Mouse (Mus musculus): ENCODE results near the gene Mb21d2. TPM values are rescaled to one million over a fixed set of nuclear protein-coding genes. Genes with fewer than 3 reads are reported as not detected.

Mb21d2 gene
- polyA plus RNA-seq, 1 experiment from 2014 or later = 4.4 TPM

GRCm38 (mm10) chr16:28877162-28877662, 52.3 kb downstream of the Mb21d2 start:
- H3K27ac ChIP-seq = 0 out of 2 replicates have a peak overlapping the region, but pooled peaks have one; percentile 27
- H3K36me3 ChIP-seq (ENCODE audit: poor library complexity, severe bottlenecking) = no peaks in the 10 kb centered on the region
- H3K9ac ChIP-seq = no peak overlapping the region
- H3K9me3 ChIP-seq (replicated peaks) = no peaks in the 10 kb centered on the region
- peak; percentile 48 for ATAC-seq
- H3K4me3 ChIP-seq = no peak overlapping the region
- no peaks in the 10 kb centered on the region for H3K27me3 ChIP-seq
- peaks cover 44% of the 10 kb centered on the region for H3K4me1 ChIP-seq
- H3K4me2 ChIP-seq = no peak overlapping the region
- WGBS = 53% methylated on average over 9 of the region's 9 CpGs

- H3K27ac ChIP-seq = no peak overlapping the region
- no peak overlapping the region for H3K4me3 ChIP-seq
- ATAC-seq = peak; percentile 19; the same call in 1 of the 2 replicates
- no peak overlapping the region for H3K9ac ChIP-seq
- no peaks in the 10 kb centered on the region for H3K36me3 ChIP-seq (ENCODE audit: poor library complexity, severe bottlenecking)
- 31% methylated on average over 8 of the region's 8 CpGs for WGBS
- H3K4me2 ChIP-seq = no peak overlapping the region
- peaks cover 37% of the 10 kb centered on the region for H3K4me1 ChIP-seq
- H3K9me3 ChIP-seq (replicated peaks) = no peaks in the 10 kb centered on the region
- 0 out of 2 replicates have a peak, but pooled peaks cover 8% of the 10 kb centered on the region for H3K27me3 ChIP-seq
Observed at GRCm38 (mm10) chr16:28873404-28873895, 56.0 kb downstream of the Mb21d2 start.

- ATAC-seq = no peak
- WGBS = 74% methylated on average over 9 of the region's 9 CpGs
Observed at GRCm38 (mm10) chr16:28870860-28871259, 58.6 kb downstream of the Mb21d2 start.

GRCm38 (mm10) chr16:28870456-28870855, 59.0 kb downstream of the Mb21d2 start:
- Histone ChIP-seq H3K27me3 (0 out of 2 replicates have a peak, but pooled peaks cover 8% of the 10 kb centered on the region), H3K36me3 (ENCODE audit: poor library complexity, severe bottlenecking) (no peaks in the 10 kb centered on the region), H3K27ac (no peak overlapping the region), H3K4me1 (peaks cover 24% of the 10 kb centered on the region), H3K4me3 (no peak overlapping the region), H3K9ac (no peak overlapping the region), H3K9me3 (replicated peaks) (no peaks in the 10 kb centered on the region), H3K4me2 (no peak overlapping the region)
- WGBS = 88% methylated on average over 5 of the region's 5 CpGs
- no peak for ATAC-seq

More at GRCm38 (mm10) chr16:28870860-28871259, 58.6 kb downstream of the Mb21d2 start:
- Histone ChIP-seq H3K4me2 (no peak overlapping the region), H3K4me1 (peaks cover 24% of the 10 kb centered on the region), H3K4me3 (no peak overlapping the region), H3K9me3 (replicated peaks) (no peaks in the 10 kb centered on the region), H3K36me3 (ENCODE audit: poor library complexity, severe bottlenecking) (no peaks in the 10 kb centered on the region), H3K27ac (no peak overlapping the region), H3K27me3 (0 out of 2 replicates have a peak, but pooled peaks cover 8% of the 10 kb centered on the region), H3K9ac (no peak overlapping the region)

DNA sequence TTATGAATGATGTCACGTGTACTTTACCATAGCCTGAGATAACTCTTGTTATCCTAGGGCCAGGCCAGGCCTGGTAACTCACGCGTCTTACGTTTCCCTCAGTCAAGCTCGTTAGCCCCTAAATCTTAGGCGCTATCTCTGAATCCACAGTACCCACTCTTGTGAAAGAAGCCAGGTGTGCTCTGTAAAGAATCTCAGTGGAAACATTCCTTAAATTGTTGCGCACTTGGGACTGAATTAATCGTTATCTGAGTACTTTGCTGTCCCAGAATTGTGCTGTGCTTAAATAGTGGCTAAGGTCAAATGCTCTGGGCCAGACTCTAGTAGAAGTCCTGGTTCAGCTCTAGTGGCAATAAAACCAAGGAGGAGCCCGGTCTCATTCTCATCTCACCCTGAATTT, 60.6 kb downstream of the Mb21d2 start:
- Histone ChIP-seq H3K27me3 (0 out of 2 replicates have a peak, but pooled peaks cover 8% of the 10 kb centered on the region), H3K4me2 (no peak overlapping the region), H3K4me1 (peaks cover 22% of the 10 kb centered on the region), H3K4me3 (no peak overlapping the region), H3K9ac (no peak overlapping the region), H3K27ac (no peak overlapping the region), H3K9me3 (replicated peaks) (no peaks in the 10 kb centered on the region), H3K36me3 (ENCODE audit: poor library complexity, severe bottlenecking) (no peaks in the 10 kb centered on the region)
- no peak for ATAC-seq
- 53% methylated on average over 9 of the region's 9 CpGs for whole genome bisulfite sequencing

DNA sequence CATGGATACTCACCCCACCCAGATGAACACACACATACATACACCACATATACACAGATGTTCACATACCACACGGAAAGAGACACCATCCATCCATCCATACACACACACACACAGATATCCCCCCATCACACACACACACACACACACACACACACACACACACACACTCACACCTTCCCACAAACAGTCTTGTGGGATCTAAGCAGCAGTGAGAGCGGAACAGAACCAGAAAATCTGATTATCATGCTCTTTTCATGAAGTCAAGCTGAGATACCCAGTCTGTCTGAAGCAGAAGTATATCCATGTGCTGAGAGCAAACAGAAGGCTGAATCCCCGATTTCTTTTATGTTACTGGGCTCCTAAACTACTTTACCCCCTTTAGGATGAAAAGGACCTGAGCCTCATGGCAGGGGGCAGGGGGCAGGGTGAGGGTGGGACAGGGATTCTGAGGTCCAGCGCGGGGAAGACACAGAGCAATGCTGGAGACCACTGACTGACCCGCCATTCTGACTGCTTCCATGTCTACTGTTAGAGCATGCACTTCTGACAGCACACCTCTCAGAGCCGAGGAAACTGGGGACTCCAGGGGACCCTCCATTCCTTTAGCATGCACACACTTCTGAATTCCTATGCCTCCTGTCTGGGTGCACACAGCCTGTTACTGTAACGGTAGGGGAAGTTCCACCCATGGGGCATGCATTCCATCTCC, 62.7 kb downstream of the Mb21d2 start:
- Histone ChIP-seq H3K36me3 (ENCODE audit: poor library complexity, severe bottlenecking) (no peaks in the 10 kb centered on the region), H3K4me3 (no peak overlapping the region), H3K27me3 (0 out of 2 replicates have a peak, but pooled peaks cover 13% of the 10 kb centered on the region), H3K4me2 (no peak overlapping the region), H3K4me1 (peaks cover 4% of the 10 kb centered on the region; the same call in 1 of the 2 replicates), H3K9me3 (replicated peaks) (no peaks in the 10 kb centered on the region), H3K27ac (no peak overlapping the region), H3K9ac (no peak overlapping the region)
- WGBS = 72% methylated on average over 8 of the region's 8 CpGs
- ATAC-seq = no peak

- Histone ChIP-seq H3K27ac (no peak overlapping the region), H3K9ac (no peak overlapping the region), H3K36me3 (ENCODE audit: poor library complexity, severe bottlenecking) (no peaks in the 10 kb centered on the region), H3K9me3 (replicated peaks) (no peaks in the 10 kb centered on the region), H3K4me2 (no peak overlapping the region), H3K27me3 (peaks cover 26% of the 10 kb centered on the region; the same call in 1 of the 2 replicates), H3K4me1 (peaks cover 13% of the 10 kb centered on the region), H3K4me3 (no peak overlapping the region)
- 87% methylated on average over 6 of the region's 6 CpGs for WGBS
- no peak for ATAC-seq
Observed at GRCm38 (mm10) chr16:28863616-28864015, 65.9 kb downstream of the Mb21d2 start.

- Histone ChIP-seq H3K36me3 (ENCODE audit: poor library complexity, severe bottlenecking) (no peaks in the 10 kb centered on the region), H3K27ac (no peak overlapping the region), H3K9me3 (replicated peaks) (no peaks in the 10 kb centered on the region), H3K27me3 (peaks cover 32% of the 10 kb centered on the region), H3K4me1 (peaks cover 20% of the 10 kb centered on the region), H3K9ac (no peak overlapping the region), H3K4me3 (no peak overlapping the region), H3K4me2 (no peak overlapping the region)
- 76% methylated on average over 7 of the region's 7 CpGs for WGBS
- no peak for ATAC-seq
Observed at GRCm38 (mm10) chr16:28862093-28862492, 67.4 kb downstream of the Mb21d2 start.

DNA sequence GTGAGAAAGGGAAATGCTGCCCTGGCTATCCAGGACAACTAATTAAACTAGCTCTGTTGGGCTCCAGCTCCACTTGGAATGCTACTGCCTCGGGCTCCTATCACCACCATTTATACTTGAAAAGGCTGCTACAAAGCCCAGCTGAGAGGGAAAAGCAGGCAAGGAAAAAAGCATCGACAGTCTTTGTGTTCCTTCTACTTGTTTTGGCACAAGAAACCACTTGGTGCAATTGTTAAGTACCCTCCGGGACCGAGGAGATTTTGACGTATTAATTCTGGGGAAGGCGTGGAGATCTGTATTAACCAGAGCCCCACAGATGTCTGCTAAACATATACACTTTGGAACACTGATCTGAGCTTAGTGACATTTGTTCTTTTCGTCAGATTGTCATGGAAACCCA, 69.8 kb downstream of the Mb21d2 start:
- no peak overlapping the region for H3K4me2 ChIP-seq
- ATAC-seq = peak; percentile 70

DNA sequence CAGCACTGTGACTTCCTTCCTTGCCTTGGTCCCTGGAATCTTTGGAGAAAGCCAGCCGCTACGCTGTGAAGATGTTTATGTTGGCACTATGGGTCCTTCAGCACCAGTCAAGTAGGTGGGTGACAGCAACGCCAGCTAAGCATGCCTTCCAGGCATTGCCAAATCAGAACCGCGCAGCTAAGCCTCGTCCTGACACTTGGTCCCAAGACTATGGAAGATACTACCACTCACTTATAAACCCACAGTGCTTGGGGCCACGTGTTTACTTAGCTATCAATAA, 70.5 kb downstream of the Mb21d2 start:
- H3K36me3 ChIP-seq (ENCODE audit: poor library complexity, severe bottlenecking) = no peaks in the 10 kb centered on the region
- WGBS = 86% methylated on average over 7 of the region's 7 CpGs
- no peak overlapping the region for H3K9ac ChIP-seq
- peaks cover 32% of the 10 kb centered on the region for H3K27me3 ChIP-seq
- H3K27ac ChIP-seq = no peak overlapping the region
- H3K4me1 ChIP-seq = peaks cover 20% of the 10 kb centered on the region
- H3K4me3 ChIP-seq = no peak overlapping the region
- no peak overlapping the region for H3K4me2 ChIP-seq
- H3K9me3 ChIP-seq (replicated peaks) = no peaks in the 10 kb centered on the region
- ATAC-seq = peak; percentile 24; the same call in 1 of the 2 replicates

More for the DNA sequence above, 69.8 kb downstream of the Mb21d2 start:
- Histone ChIP-seq H3K4me3 (no peak overlapping the region), H3K9ac (no peak overlapping the region), H3K4me1 (peaks cover 20% of the 10 kb centered on the region), H3K36me3 (ENCODE audit: poor library complexity, severe bottlenecking) (no peaks in the 10 kb centered on the region), H3K27ac (no peak overlapping the region), H3K27me3 (peaks cover 32% of the 10 kb centered on the region), H3K9me3 (replicated peaks) (no peaks in the 10 kb centered on the region)
- WGBS = 5% methylated on average over 7 of the region's 7 CpGs

DNA sequence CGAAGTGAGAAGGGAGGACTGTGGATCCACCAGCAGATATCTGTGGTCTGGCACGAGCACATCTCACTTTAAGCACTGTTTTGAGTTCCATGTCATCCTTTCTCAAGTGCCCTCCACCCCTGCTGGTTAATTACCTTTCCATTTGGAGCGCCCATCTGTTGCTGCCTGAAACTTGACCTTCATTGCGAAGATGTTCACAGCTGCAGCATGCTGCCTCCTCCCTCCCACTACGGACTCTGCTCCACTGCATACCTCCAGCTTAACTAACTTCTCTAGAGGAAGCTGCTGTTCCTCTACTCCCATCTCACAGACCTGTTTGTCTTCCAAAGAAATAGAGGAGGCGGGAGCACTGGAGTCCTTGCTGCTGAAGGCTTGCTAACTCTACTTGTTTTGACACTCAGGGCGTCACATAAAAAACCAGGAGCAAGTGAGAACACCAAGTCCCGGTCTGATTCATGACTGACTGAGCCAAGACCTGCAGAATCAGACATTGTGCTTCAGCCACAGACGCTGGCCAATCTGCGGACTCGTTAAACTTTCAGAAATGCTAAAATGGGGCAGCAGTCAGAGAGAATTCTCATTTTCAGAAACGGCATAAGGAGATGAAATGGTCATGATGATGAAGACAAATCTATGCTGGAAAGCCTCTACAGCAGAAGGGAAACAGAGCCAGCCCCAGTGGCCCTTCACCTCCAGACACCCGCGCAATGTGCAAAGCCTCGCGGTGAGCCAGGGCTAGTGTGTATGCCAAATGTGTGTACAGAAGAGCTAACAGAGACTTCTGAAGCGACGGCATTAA, 71.1 kb downstream of the Mb21d2 start:
- Histone ChIP-seq H3K4me1 (peaks cover 20% of the 10 kb centered on the region), H3K36me3 (ENCODE audit: poor library complexity, severe bottlenecking) (no peaks in the 10 kb centered on the region), H3K4me2 (no peak overlapping the region), H3K27me3 (peaks cover 35% of the 10 kb centered on the region), H3K4me3 (no peak overlapping the region), H3K9ac (no peak overlapping the region), H3K9me3 (replicated peaks) (no peaks in the 10 kb centered on the region), H3K27ac (no peak overlapping the region)
- ATAC-seq = 0 out of 2 replicates have a peak, but pooled peaks have one; percentile 10
- 69% methylated on average over 18 of the region's 18 CpGs for WGBS

- peaks cover 22% of the 10 kb centered on the region for H3K4me1 ChIP-seq
- no peak overlapping the region for H3K9ac ChIP-seq
- peak; percentile 91 for ATAC-seq
- H3K36me3 ChIP-seq (ENCODE audit: poor library complexity, severe bottlenecking) = no peaks in the 10 kb centered on the region
- no peak overlapping the region for H3K27ac ChIP-seq
- peak overlapping the region; percentile 36 for H3K4me2 ChIP-seq
- WGBS = 8% methylated on average over 11 of the region's 11 CpGs
- peaks cover 43% of the 10 kb centered on the region for H3K27me3 ChIP-seq
- H3K4me3 ChIP-seq = no peak overlapping the region
- peaks cover 8% of the 10 kb centered on the region; the same call in 1 of the 2 replicates for H3K9me3 ChIP-seq (replicated peaks)
Observed at GRCm38 (mm10) chr16:28851409-28851821, 78.1 kb downstream of the Mb21d2 start.
